Mouse (Mus musculus) hindbrain, embryonic 11.5 days (tissue): ENCODE measurements around the gene Itpk1. TPM values are rescaled to one million over a fixed set of nuclear protein-coding genes. Genes with fewer than 3 reads are reported as not detected.

Experiments
- ATAC-seq: fragments of 200-750 bp; cut with Nextera tagmentation; 2 replicates; pipeline ENCODE4 v1.8.0; 2017; ENCODE audit warnings: mild to moderate bottlenecking, moderate TSS enrichment, moderate library complexity; ENCODE audit not compliant: low FRiP score
- DNase-seq: peaks from one replicate; pipeline ENCODE4 v3.0.0-alpha.2; 2015; ENCODE audit warnings: low spot score
- H3K27ac ChIP-seq: fragments of 300-500 bp; sonication (generic); 2 replicates; pipeline ENCODE4 v1.5.1; 2014; ENCODE audit warnings: mild to moderate bottlenecking, low read depth, low read length
- H3K27me3 ChIP-seq: fragments of 300-500 bp; sonication (generic); 2 replicates; pipeline ENCODE4 v1.6.1; 2014; ENCODE audit warnings: mild to moderate bottlenecking, low read length, moderate library complexity, mixed read lengths; ENCODE audit not compliant: control insufficient read depth, insufficient read depth
- H3K36me3 ChIP-seq: fragments of 300-500 bp; sonication (generic); 2 replicates; pipeline ENCODE4 v1.6.1; 2014; ENCODE audit warnings: mild to moderate bottlenecking, low read length, moderate library complexity, mixed read lengths; ENCODE audit not compliant: control insufficient read depth, insufficient read depth
- H3K4me1 ChIP-seq: fragments of 300-500 bp; sonication (generic); replicated peaks from 2 replicates; pipeline ENCODE4 v1.6.1; 2014; ENCODE audit warnings: low read length, mixed read lengths; ENCODE audit not compliant: control insufficient read depth, insufficient read depth
- H3K4me2 ChIP-seq: fragments of 300-500 bp; sonication (generic); replicated peaks from 2 replicates; pipeline ENCODE4 v1.6.1; 2014; ENCODE audit warnings: mild to moderate bottlenecking, low read depth, low read length
- H3K4me3 ChIP-seq: fragments of 300-500 bp; sonication (generic); 2 replicates; pipeline ENCODE4 v1.5.1; 2014; ENCODE audit warnings: low read depth, low read length
- H3K9ac ChIP-seq: fragments of 300-500 bp; sonication (generic); 2 replicates; pipeline ENCODE4 v1.6.1; 2014; ENCODE audit warnings: low read depth, low read length
- H3K9me3 ChIP-seq: fragments of 300-500 bp; sonication (generic); 2 replicates; pipeline ENCODE4 v1.6.1; 2016; ENCODE audit warnings: low read length; ENCODE audit not compliant: control insufficient read depth
- WGBS: fragments of 180-500 bp; shearing (Covaris S2); extraction: QIAGEN DNeasy Blood & Tissue Kit; methylation state at CpG from one replicate; pipeline ENCODE4 v1.1.7; 2014; 5-methylcytosine and 5-hydroxymethylcytosine counted together
- polyA plus RNA-seq: library from polyadenylated mRNA; unstranded; fragments of >200 nt; fragmentation: Nextera tagmentation; extraction: Ambion mirVana; gene quantifications from 2 replicates; pipeline ENCODE4 v1.2.1, GENCODE M21; 2014

The Itpk1 gene
- polyA plus RNA-seq, 1 experiment from 2014 or later, result 14.1 TPM

DNA sequence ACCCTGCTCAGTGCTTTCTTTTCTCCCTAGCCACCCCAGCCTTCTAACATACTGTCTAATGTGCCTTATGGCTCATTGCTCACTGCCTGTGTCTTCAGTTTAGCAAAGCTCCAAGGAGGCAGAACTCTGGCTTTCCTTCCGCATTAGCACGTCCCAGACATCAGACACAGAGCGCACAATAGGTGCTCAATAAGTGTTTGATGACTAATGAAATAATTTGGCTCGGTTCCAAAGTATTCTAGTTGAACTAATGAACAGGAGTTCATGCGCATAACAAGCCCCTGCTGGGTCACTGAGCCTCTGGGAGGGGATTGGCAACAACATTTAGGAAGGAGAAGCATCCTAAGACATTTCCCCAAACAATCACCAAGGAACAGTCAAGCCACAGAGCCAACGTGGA is 152.7 kb downstream of the Itpk1 start:
- no peak for DNase-seq

DNA sequence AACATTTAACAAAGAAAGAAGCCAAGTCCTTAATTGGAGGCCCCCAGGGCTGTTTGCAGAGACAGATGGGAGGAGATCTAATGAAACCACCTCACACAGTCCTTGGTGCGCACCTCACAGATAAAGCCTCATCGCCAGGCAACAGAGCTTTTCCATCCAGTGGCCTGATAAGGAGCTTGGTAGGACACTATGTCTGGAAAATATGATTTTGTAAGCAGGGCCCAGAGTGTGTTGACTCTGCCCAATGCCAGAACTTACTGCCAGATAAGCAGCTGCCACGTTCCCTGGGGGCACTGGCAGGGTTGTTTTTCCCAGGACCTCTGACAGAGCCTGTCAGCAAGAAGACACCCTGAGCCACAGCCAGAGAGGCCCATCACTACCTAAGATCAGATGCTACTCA is 153.5 kb downstream of the Itpk1 start:
- Histone ChIP-seq H3K4me1 (0 out of 2 replicates have a peak, but pooled peaks cover 3% of the 10 kb centered on the region), H3K4me2 (no peak overlapping the region), H3K36me3 (no peaks in the 10 kb centered on the region), H3K4me3 (no peak overlapping the region), H3K9me3 (no peaks in the 10 kb centered on the region), H3K27me3 (peaks cover 5% of the 10 kb centered on the region), H3K9ac (no peak overlapping the region), H3K27ac (no peak overlapping the region)
- WGBS, result 84% methylated on average over 3 of the region's 3 CpGs
- no peak for DNase-seq
- ATAC-seq, result no peak

More for the DNA sequence above, 152.7 kb downstream of the Itpk1 start:
- Histone ChIP-seq H3K4me1 (0 out of 2 replicates have a peak, but pooled peaks cover 3% of the 10 kb centered on the region), H3K27ac (no peak overlapping the region), H3K4me2 (no peak overlapping the region), H3K9ac (no peak overlapping the region), H3K27me3 (peaks cover 5% of the 10 kb centered on the region), H3K4me3 (no peak overlapping the region), H3K9me3 (no peaks in the 10 kb centered on the region), H3K36me3 (no peaks in the 10 kb centered on the region)
- no peak for ATAC-seq
- WGBS, result 68% methylated on average over 6 of the region's 6 CpGs

DNA sequence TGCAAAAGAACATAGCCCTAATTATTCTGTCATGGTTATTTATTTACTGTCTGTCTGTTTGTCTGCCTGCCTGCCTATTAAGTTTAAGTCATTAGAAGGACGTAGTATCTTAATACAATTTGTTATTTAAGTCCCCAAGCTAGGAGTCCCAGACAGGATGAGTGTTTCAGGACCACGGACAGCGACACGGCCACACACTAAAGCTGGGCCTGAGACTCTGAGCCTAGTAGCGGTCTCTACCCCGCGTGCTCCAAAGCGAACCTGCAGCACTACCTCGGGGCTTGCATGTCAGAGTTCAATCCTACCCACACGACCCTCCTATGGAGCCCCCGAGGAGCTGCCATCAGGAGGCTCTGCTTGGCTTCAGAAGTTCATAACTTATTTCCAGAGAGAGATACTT is 154.2 kb downstream of the Itpk1 start:
- no peak overlapping the region for H3K9ac ChIP-seq
- no peaks in the 10 kb centered on the region for H3K36me3 ChIP-seq
- ATAC-seq (no peak), DNase-seq (peak; percentile 86)
- peaks cover 5% of the 10 kb centered on the region for H3K27me3 ChIP-seq
- 4% methylated on average over 11 of the region's 11 CpGs for WGBS
- no peak overlapping the region for H3K4me3 ChIP-seq
- H3K9me3 ChIP-seq, result no peaks in the 10 kb centered on the region
- no peak overlapping the region for H3K27ac ChIP-seq
- H3K4me1 ChIP-seq, result no peaks in the 10 kb centered on the region
- no peak overlapping the region for H3K4me2 ChIP-seq

DNA sequence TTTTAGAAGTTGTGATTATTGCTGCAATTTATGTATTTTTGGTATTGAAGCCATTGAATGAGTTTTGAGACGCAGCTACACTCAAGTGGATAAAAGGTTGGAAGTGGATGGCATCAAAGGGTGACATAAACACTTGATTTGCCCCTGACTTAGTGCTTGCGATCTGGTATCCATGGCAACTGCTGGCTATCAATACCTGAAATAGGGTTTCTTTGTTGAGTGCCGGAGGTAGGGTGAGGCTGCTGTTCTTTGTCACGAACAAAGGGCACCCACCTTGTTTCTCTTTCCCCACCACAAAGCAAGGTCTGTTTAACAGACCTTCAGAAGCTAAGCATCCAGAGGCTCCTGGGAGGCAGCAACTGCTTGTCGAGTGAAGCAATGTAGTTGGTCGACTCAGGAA is 159.6 kb downstream of the Itpk1 start:
- no peak overlapping the region for H3K4me3 ChIP-seq
- H3K9ac ChIP-seq, result no peak overlapping the region
- no peak for ATAC-seq
- H3K27me3 ChIP-seq, result no peaks in the 10 kb centered on the region
- no peak for DNase-seq
- no peaks in the 10 kb centered on the region for H3K4me1 ChIP-seq
- H3K9me3 ChIP-seq, result no peaks in the 10 kb centered on the region
- WGBS, result 73% methylated on average over 6 of the region's 6 CpGs
- no peak overlapping the region for H3K4me2 ChIP-seq
- H3K27ac ChIP-seq, result no peak overlapping the region
- no peaks in the 10 kb centered on the region for H3K36me3 ChIP-seq

DNA sequence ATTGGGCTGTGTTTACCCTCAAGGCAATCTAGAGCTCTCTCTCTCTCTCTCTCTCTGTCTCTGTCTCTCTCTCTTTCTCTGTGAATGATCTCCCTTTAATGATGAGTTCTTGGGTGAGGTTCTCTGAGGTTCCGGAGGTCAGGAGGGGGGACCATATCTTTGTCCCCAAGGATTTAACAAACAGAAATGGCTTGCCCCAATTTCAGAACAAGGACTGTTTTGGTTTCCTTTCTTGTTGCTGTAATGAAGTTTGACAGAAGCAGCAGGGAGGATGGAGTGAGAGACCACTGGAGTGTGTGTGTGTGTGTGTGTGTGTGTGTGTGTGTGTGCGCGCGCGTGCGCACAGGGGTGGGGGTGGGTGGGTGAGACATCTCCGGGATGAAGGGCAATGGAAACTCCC is 163.6 kb downstream of the Itpk1 start:
- Histone ChIP-seq H3K9me3 (no peaks in the 10 kb centered on the region), H3K36me3 (no peaks in the 10 kb centered on the region), H3K9ac (no peak overlapping the region), H3K4me3 (no peak overlapping the region), H3K4me2 (no peak overlapping the region), H3K27ac (no peak overlapping the region), H3K4me1 (no peaks in the 10 kb centered on the region), H3K27me3 (no peaks in the 10 kb centered on the region)
- DNase-seq (no peak), ATAC-seq (no peak)
- 97% methylated on average over 7 of the region's 7 CpGs for WGBS

DNA sequence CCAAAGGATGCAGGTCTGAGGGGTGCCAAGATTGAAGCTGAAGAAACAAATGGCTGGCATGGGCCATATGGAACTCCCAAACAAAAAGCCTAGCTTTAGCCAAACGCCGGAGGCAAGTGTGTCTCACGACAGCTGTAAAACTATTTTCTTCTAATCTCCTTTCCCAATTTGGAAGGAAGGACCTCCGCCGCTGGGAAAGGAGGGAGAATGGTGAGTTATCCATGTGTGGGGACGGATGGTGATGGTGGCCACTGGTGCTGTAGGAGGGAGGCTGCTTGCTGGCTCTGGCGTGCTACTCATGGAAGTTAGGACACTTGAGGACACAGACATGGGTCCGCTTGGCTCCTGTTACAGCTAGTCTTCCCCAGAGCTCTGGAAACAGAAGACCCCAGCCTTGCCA is 164.5 kb downstream of the Itpk1 start:
- 88% methylated on average over 8 of the region's 8 CpGs for WGBS
- Histone ChIP-seq H3K27ac (no peak overlapping the region), H3K9ac (no peak overlapping the region), H3K36me3 (no peaks in the 10 kb centered on the region), H3K27me3 (no peaks in the 10 kb centered on the region), H3K9me3 (no peaks in the 10 kb centered on the region), H3K4me2 (no peak overlapping the region), H3K4me1 (no peaks in the 10 kb centered on the region), H3K4me3 (no peak overlapping the region)
- no peak for ATAC-seq
- DNase-seq, result no peak

DNA sequence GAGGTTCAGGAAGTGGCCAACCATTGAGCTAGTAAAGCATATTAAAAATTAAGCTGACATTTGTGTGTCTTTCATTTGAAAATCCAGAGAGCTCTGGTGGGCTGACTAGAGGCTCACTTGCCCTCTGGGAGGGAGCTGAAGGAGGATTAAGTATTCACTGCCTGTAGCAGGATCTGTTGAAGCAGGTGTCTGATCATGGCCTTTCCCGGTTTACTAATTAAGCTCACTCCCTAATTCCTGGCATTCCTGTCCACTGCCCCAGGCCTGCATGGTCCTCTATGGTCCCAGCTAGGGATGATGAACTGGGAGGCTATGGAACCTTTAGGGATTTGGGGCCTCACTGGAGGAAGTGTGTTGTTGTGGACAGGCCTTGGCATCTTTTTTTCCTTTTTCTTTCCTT is 168.9 kb downstream of the Itpk1 start:
- ATAC-seq, result no peak
- Histone ChIP-seq H3K4me2 (no peak overlapping the region), H3K9ac (no peak overlapping the region), H3K4me3 (no peak overlapping the region), H3K36me3 (no peaks in the 10 kb centered on the region), H3K9me3 (no peaks in the 10 kb centered on the region), H3K4me1 (no peaks in the 10 kb centered on the region), H3K27me3 (no peaks in the 10 kb centered on the region), H3K27ac (no peak overlapping the region)
- WGBS, result 67% methylated on average over 1 of the region's 1 CpGs
- no peak for DNase-seq

DNA sequence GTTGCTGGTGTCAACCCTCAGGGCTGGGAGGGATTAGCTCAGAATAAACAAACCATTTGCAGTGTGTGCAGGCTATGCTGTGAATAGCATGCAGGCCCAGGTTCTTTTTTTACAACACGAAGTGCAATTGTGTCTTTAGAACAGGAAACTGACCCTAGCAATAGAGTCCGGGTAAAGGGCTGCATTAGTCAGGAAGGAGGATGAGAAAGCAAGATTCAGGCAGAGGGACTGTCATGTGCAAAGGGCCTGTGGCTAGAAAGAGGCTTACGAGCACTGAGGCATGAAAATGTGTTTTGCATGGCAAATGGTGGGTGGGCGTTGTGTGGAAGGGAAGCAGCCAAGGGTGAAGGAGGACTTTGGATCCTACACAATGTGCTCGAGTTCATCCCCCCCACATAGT is 176.7 kb downstream of the Itpk1 start:
- no peaks in the 10 kb centered on the region for H3K4me1 ChIP-seq
- H3K36me3 ChIP-seq, result no peaks in the 10 kb centered on the region
- H3K4me2 ChIP-seq, result no peak overlapping the region
- DNase-seq (no peak), ATAC-seq (no peak)
- no peak overlapping the region for H3K27ac ChIP-seq
- H3K4me3 ChIP-seq, result no peak overlapping the region
- H3K27me3 ChIP-seq, result no peaks in the 10 kb centered on the region
- H3K9ac ChIP-seq, result no peak overlapping the region
- no peaks in the 10 kb centered on the region for H3K9me3 ChIP-seq
- 66% methylated on average over 5 of the region's 5 CpGs for WGBS

DNA sequence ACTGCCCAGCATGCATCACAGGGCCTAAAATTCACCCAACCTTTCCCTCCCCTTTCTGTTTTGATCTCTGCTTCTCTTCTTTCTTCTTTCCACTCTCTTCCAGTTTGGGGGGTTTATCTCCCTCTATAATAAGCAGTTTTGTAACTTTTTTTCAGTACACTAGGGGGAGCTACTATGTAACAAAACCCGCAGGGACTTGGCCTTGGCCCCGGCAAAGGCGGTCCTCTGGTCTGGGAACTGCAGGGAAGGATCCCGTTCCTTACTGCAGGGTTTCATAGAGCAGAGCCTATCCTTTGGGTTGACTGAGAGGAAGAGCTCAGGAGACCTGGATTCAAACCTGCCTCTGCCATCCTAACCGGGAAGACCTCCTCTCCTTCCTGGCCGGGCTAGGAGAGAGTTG is 180.0 kb downstream of the Itpk1 start:
- 22% methylated on average over 6 of the region's 6 CpGs for WGBS

More for the DNA sequence above, 180.0 kb downstream of the Itpk1 start:
- ATAC-seq (0 out of 2 replicates have a peak, but pooled peaks have one; percentile 14), DNase-seq (peak; percentile 47)
- Histone ChIP-seq H3K4me3 (no peak overlapping the region), H3K36me3 (no peaks in the 10 kb centered on the region), H3K9ac (no peak overlapping the region), H3K9me3 (no peaks in the 10 kb centered on the region), H3K27me3 (no peaks in the 10 kb centered on the region), H3K4me2 (no peak overlapping the region), H3K27ac (no peak overlapping the region), H3K4me1 (no peaks in the 10 kb centered on the region)
